Mouse (Mus musculus): ENCODE results near the gene Cenpp. TPM values are rescaled to one million over a fixed set of nuclear protein-coding genes. Genes with fewer than 3 reads are reported as not detected.

Gene Cenpp
- polyA plus RNA-seq, 1 experiment from 2014 or later = 5.7 TPM

- H3K27ac ChIP-seq (ENCODE audit: low read depth, low read length) = no peak overlapping the region
- 93% methylated on average over 4 of the region's 4 CpGs for WGBS
- no peaks in the 10 kb centered on the region for H3K4me1 ChIP-seq (ENCODE audit: control insufficient read depth, insufficient read depth, low read depth, low read length)
- no peaks in the 10 kb centered on the region for H3K9me3 ChIP-seq (ENCODE audit: control insufficient read depth, low read length)
- ATAC-seq = no peak
- H3K9ac ChIP-seq (ENCODE audit: low read depth, low read length) = no peak overlapping the region
- no peak overlapping the region for H3K4me3 ChIP-seq (ENCODE audit: low read length)
- H3K27me3 ChIP-seq (replicated peaks; ENCODE audit: control insufficient read depth, insufficient read depth, low read length) = no peaks in the 10 kb centered on the region
- peaks cover 20% of the 10 kb centered on the region for H3K36me3 ChIP-seq (ENCODE audit: control insufficient read depth, insufficient read depth, low read length)
- H3K4me2 ChIP-seq (ENCODE audit: low read length) = no peak overlapping the region
These were observed 186.7 kb downstream of the Cenpp start for GRCm38 (mm10) chr13:49465875-49466274.

DNA sequence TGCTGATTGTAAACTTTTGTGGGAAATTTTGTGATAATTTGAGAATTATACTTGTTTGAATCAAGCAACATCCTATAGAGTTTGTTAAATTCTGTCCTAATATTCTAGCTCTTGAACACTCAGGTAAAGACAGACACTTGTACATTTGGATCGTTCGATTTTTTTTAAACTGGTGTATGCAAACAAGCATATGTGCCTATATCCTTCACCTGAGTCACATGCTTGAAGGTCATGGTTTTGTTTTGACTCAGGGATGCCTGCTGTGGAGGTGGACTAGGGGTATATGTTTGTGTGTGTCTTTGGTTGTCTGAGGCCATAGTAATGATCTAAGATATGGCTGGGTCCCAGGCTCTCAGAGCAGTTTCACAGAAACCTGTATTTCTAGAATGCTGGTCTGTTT is 189.7 kb downstream of the Cenpp start:
- no peak overlapping the region for H3K9ac ChIP-seq (ENCODE audit: low read depth, low read length)

GRCm38 (mm10) chr13:49461458-49462132 is 191.0 kb downstream of the Cenpp start:
- ATAC-seq = no peak
- Histone ChIP-seq H3K4me1 (ENCODE audit: control insufficient read depth, insufficient read depth, low read depth, low read length) (no peaks in the 10 kb centered on the region), H3K9me3 (ENCODE audit: control insufficient read depth, low read length) (no peaks in the 10 kb centered on the region), H3K9ac (ENCODE audit: low read depth, low read length) (no peak overlapping the region), H3K27me3 (replicated peaks; ENCODE audit: control insufficient read depth, insufficient read depth, low read length) (no peaks in the 10 kb centered on the region), H3K4me3 (ENCODE audit: low read length) (no peak overlapping the region), H3K4me2 (ENCODE audit: low read length) (no peak overlapping the region), H3K27ac (ENCODE audit: low read depth, low read length) (0 out of 2 replicates have a peak overlapping the region, but pooled peaks have one; percentile 42), H3K36me3 (ENCODE audit: control insufficient read depth, insufficient read depth, low read length) (peaks cover 20% of the 10 kb centered on the region)
- whole genome bisulfite sequencing = 65% methylated on average over 15 of the region's 15 CpGs

More for the DNA sequence above, 189.7 kb downstream of the Cenpp start:
- WGBS = 96% methylated on average over 2 of the region's 2 CpGs
- H3K9me3 ChIP-seq (ENCODE audit: control insufficient read depth, low read length) = no peaks in the 10 kb centered on the region
- peaks cover 20% of the 10 kb centered on the region for H3K36me3 ChIP-seq (ENCODE audit: control insufficient read depth, insufficient read depth, low read length)
- H3K4me2 ChIP-seq (ENCODE audit: low read length) = no peak overlapping the region
- H3K4me3 ChIP-seq (ENCODE audit: low read length) = no peak overlapping the region
- H3K27me3 ChIP-seq (replicated peaks; ENCODE audit: control insufficient read depth, insufficient read depth, low read length) = no peaks in the 10 kb centered on the region
- H3K27ac ChIP-seq (ENCODE audit: low read depth, low read length) = no peak overlapping the region
- ATAC-seq = no peak
- no peaks in the 10 kb centered on the region for H3K4me1 ChIP-seq (ENCODE audit: control insufficient read depth, insufficient read depth, low read depth, low read length)

DNA sequence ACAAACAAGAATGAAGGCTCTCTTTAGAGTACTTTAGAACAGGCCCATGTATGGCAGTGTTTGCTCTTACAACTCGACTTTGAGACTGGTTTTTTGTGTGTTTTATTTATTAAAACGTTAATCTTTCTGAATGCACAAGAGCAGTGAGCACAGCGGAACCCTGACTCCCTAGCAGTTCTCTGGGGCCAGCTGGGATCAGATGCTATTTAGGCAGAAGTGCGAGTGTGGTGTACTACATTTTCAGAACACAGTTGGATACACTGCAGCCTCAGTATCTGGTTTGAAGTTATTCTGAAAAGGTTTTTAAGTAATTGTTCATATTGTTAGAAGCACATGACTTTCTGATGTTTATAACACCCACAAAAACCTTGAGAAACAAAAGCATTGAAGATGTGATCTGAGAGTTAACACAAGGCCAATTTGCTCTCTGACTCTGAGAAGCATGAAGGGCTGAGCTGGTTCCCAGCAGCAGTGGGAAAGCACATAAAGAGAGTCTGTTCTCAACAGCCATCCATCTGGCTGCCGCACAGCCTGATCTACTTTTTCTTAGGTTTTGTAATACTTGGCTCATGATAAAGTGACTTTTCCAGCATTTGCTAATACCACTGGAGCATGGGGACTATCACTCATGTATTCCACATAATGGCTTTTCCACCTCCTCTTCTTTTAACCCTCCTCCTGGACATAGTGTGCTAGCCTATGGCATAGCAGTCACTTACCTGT is 191.7 kb downstream of the Cenpp start:
- 0 out of 2 replicates have a peak, but pooled peaks have one; percentile 63 for ATAC-seq
- 0 out of 2 replicates have a peak overlapping the region, but pooled peaks have one; percentile 42 for H3K27ac ChIP-seq (ENCODE audit: low read depth, low read length)
- 78% methylated on average over 5 of the region's 5 CpGs for WGBS

GRCm38 (mm10) chr13:49460276-49460675 is 192.3 kb downstream of the Cenpp start:
- no peak overlapping the region for H3K4me3 ChIP-seq (ENCODE audit: low read length)
- no peaks in the 10 kb centered on the region for H3K27me3 ChIP-seq (replicated peaks; ENCODE audit: control insufficient read depth, insufficient read depth, low read length)
- H3K9me3 ChIP-seq (ENCODE audit: control insufficient read depth, low read length) = no peaks in the 10 kb centered on the region
- WGBS = 96% methylated on average over 4 of the region's 4 CpGs
- no peak for ATAC-seq
- peaks cover 20% of the 10 kb centered on the region for H3K36me3 ChIP-seq (ENCODE audit: control insufficient read depth, insufficient read depth, low read length)
- H3K4me2 ChIP-seq (ENCODE audit: low read length) = no peak overlapping the region
- H3K27ac ChIP-seq (ENCODE audit: low read depth, low read length) = 0 out of 2 replicates have a peak overlapping the region, but pooled peaks have one; percentile 4
- H3K9ac ChIP-seq (ENCODE audit: low read depth, low read length) = no peak overlapping the region
- H3K4me1 ChIP-seq (ENCODE audit: control insufficient read depth, insufficient read depth, low read depth, low read length) = no peaks in the 10 kb centered on the region

More for the DNA sequence above, 191.7 kb downstream of the Cenpp start:
- Histone ChIP-seq H3K9me3 (ENCODE audit: control insufficient read depth, low read length) (no peaks in the 10 kb centered on the region), H3K4me1 (ENCODE audit: control insufficient read depth, insufficient read depth, low read depth, low read length) (no peaks in the 10 kb centered on the region), H3K9ac (ENCODE audit: low read depth, low read length) (no peak overlapping the region), H3K4me2 (ENCODE audit: low read length) (no peak overlapping the region), H3K4me3 (ENCODE audit: low read length) (no peak overlapping the region), H3K36me3 (ENCODE audit: control insufficient read depth, insufficient read depth, low read length) (peaks cover 20% of the 10 kb centered on the region), H3K27me3 (replicated peaks; ENCODE audit: control insufficient read depth, insufficient read depth, low read length) (no peaks in the 10 kb centered on the region)

GRCm38 (mm10) chr13:49449318-49449749 is 203.3 kb downstream of the Cenpp start:
- H3K4me2 ChIP-seq (ENCODE audit: low read length) = no peak overlapping the region
- H3K4me3 ChIP-seq (ENCODE audit: low read length) = no peak overlapping the region
- H3K27me3 ChIP-seq (replicated peaks; ENCODE audit: control insufficient read depth, insufficient read depth, low read length) = no peaks in the 10 kb centered on the region
- no peak overlapping the region for H3K9ac ChIP-seq (ENCODE audit: low read depth, low read length)
- H3K27ac ChIP-seq (ENCODE audit: low read depth, low read length) = no peak overlapping the region
- WGBS = 37% methylated on average over 5 of the region's 5 CpGs
- peaks cover 7% of the 10 kb centered on the region for H3K36me3 ChIP-seq (ENCODE audit: control insufficient read depth, insufficient read depth, low read length)
- no peaks in the 10 kb centered on the region for H3K9me3 ChIP-seq (ENCODE audit: control insufficient read depth, low read length)
- peak; percentile 93 for ATAC-seq
- H3K4me1 ChIP-seq (ENCODE audit: control insufficient read depth, insufficient read depth, low read depth, low read length) = no peaks in the 10 kb centered on the region

DNA sequence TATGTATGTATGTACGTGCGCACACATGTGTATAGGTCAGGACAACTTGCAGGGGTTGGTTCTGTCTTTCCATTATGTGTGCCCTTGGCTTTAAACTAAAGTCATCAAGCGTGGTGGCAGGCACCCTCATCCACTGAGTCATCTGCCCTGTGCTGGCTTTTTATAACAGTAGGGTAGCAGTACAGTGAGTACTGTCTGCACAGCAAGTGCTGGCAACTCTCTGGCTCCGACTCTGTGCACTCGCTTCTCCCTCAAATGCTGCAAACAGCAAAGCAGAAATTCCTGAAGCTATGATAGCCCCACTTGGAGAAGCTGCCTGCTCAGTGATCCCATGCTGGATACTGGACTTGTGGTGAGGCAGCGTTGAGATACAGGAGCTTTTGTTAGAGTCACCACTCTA is 208.1 kb downstream of the Cenpp start:
- Histone ChIP-seq H3K36me3 (ENCODE audit: control insufficient read depth, insufficient read depth, low read length) (peaks cover 7% of the 10 kb centered on the region; the same call in 1 of the 2 replicates), H3K9me3 (ENCODE audit: control insufficient read depth, low read length) (no peaks in the 10 kb centered on the region), H3K4me3 (ENCODE audit: low read length) (no peak overlapping the region), H3K27ac (ENCODE audit: low read depth, low read length) (no peak overlapping the region), H3K9ac (ENCODE audit: low read depth, low read length) (no peak overlapping the region), H3K4me1 (ENCODE audit: control insufficient read depth, insufficient read depth, low read depth, low read length) (no peaks in the 10 kb centered on the region), H3K27me3 (replicated peaks; ENCODE audit: control insufficient read depth, insufficient read depth, low read length) (no peaks in the 10 kb centered on the region), H3K4me2 (ENCODE audit: low read length) (no peak overlapping the region)
- ATAC-seq = no peak
- 98% methylated on average over 6 of the region's 6 CpGs for WGBS

- no peak for ATAC-seq
- WGBS = 71% methylated on average over 4 of the region's 4 CpGs
- no peak overlapping the region for H3K4me2 ChIP-seq (ENCODE audit: low read length)
- no peaks in the 10 kb centered on the region for H3K27me3 ChIP-seq (replicated peaks; ENCODE audit: control insufficient read depth, insufficient read depth, low read length)
- no peak overlapping the region for H3K4me3 ChIP-seq (ENCODE audit: low read length)
- H3K36me3 ChIP-seq (ENCODE audit: control insufficient read depth, insufficient read depth, low read length) = peaks cover 29% of the 10 kb centered on the region
- no peak overlapping the region for H3K27ac ChIP-seq (ENCODE audit: low read depth, low read length)
- peak overlapping the region; percentile 35; the same call in 1 of the 2 replicates for H3K9ac ChIP-seq (ENCODE audit: low read depth, low read length)
- no peaks in the 10 kb centered on the region for H3K9me3 ChIP-seq (ENCODE audit: control insufficient read depth, low read length)
- no peaks in the 10 kb centered on the region for H3K4me1 ChIP-seq (ENCODE audit: control insufficient read depth, insufficient read depth, low read depth, low read length)
These were observed 216.4 kb downstream of the Cenpp start for GRCm38 (mm10) chr13:49436170-49436569.

GRCm38 (mm10) chr13:49435745-49436144 is 216.8 kb downstream of the Cenpp start:
- no peak for ATAC-seq
- H3K4me1 ChIP-seq (ENCODE audit: control insufficient read depth, insufficient read depth, low read depth, low read length) = no peaks in the 10 kb centered on the region; the same call in 1 of the 2 replicates
- no peaks in the 10 kb centered on the region for H3K9me3 ChIP-seq (ENCODE audit: control insufficient read depth, low read length)
- no peak overlapping the region for H3K9ac ChIP-seq (ENCODE audit: low read depth, low read length)
- no peak overlapping the region for H3K4me2 ChIP-seq (ENCODE audit: low read length)
- WGBS = 100% methylated on average over 1 of the region's 1 CpGs
- H3K27me3 ChIP-seq (replicated peaks; ENCODE audit: control insufficient read depth, insufficient read depth, low read length) = no peaks in the 10 kb centered on the region
- H3K36me3 ChIP-seq (ENCODE audit: control insufficient read depth, insufficient read depth, low read length) = peaks cover 29% of the 10 kb centered on the region
- no peak overlapping the region for H3K27ac ChIP-seq (ENCODE audit: low read depth, low read length)
- no peak overlapping the region for H3K4me3 ChIP-seq (ENCODE audit: low read length)

Data from hindbrain, embryonic 16.5 days (tissue).